Mouse (Mus musculus) layer of hippocampus, postnatal 10 days (tissue): ENCODE results near the gene E2f8. TPM values are rescaled to one million over a fixed set of nuclear protein-coding genes. Genes with fewer than 3 reads are reported as not detected.

Experiments used
- DNase-seq, 2 experiments: peaks; one replicate each; pipeline ENCODE4 v3.0.0; 2021; ENCODE audit warnings: low spot score in 2 of 2
- total RNA-seq, 2 experiments: library from RNA; stranded (reverse); gene quantifications; 2 replicates each; pipeline ENCODE4 v1.2.3; 2021

E2f8 gene
- total RNA-seq, 2 experiments from 2014 or later = 1.3 to 2.4 TPM

DNA sequence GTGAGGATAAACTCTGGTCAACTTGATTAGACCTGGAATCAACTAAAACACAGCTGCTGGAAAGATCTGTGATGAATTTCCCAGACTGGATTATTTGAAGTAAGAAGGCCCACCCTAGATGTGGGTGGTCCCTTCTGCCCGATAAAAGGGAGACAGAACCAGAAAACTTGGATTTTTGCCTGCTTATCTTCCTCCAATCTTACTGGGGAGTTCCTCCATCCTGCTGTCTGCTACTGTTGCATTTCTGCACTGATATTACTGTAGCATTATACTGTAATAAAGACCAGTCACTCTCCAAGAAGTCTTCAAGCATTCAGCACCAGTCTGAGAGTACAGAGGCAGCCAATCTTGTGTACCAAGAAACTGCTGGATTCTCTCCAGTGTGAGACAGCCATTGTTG lies 23.1 kb downstream of the E2f8 start:
- DNase-seq = no peak

DNA sequence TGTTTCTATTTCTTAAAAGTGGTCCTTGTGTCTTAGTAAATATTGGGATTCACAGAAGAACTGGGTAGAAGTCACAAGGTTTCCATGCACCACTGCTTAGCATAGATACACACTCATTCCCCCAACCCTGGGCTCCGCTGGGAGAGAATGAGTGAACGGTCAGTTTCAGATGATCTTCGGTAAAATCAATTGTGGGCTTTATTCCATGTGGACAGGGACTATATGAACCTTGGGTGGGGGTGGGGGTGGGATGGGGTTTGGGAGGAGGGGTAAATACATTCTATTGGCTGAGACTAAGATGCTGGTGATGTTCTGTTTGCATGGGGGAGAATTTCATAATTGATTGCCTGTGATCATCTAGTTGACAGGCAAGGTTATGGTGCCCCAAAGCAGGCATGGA lies 25.9 kb downstream of the E2f8 start:
- no peak for DNase-seq

DNA sequence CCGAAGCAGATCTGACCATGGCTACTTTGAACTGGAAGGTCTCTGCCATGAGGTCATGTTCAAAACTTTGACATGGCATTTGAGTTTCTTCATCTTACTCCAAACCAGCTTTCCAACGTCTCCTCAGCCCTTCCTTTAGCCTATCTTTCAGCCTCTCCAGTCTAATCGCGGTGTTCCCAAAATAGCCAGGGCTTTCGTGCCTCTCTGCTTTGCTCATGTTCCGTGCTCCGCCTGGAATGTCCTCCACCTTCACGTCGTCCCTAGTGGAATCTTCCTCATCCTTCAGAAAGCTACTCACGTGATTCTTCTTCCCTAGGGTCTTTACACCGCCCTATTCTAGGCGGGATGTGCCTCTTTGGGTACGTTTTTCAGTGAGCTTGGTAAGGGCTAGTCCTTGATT lies 27.9 kb downstream of the E2f8 start:
- no peak for DNase-seq

DNA sequence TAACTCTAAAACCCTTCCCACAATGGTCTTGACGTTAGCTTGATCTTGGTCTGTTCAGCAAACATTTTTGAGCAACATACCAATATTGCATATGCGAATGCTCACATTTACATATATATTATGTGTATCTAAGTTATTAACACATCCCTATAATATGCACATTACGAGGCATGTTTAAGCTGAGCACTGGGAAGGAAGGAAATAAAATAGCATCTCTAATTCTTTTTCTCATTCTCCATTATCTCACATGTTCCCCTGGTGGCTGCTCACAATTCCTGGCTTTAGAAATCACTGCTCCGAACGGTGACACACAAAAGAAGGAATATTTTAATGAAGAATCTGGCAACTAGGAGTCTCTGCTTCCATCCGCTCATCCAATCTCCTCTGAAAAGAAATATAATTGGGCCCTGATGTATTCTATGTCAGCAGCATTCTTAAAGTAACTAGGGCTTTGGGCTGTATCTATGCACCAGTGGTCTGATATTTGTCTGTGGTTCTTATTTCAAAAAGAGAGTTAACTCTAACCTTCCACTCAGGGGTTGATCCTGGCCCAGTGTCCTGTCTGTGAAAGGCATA lies 29.8 kb downstream of the E2f8 start:
- no peak for DNase-seq

DNA sequence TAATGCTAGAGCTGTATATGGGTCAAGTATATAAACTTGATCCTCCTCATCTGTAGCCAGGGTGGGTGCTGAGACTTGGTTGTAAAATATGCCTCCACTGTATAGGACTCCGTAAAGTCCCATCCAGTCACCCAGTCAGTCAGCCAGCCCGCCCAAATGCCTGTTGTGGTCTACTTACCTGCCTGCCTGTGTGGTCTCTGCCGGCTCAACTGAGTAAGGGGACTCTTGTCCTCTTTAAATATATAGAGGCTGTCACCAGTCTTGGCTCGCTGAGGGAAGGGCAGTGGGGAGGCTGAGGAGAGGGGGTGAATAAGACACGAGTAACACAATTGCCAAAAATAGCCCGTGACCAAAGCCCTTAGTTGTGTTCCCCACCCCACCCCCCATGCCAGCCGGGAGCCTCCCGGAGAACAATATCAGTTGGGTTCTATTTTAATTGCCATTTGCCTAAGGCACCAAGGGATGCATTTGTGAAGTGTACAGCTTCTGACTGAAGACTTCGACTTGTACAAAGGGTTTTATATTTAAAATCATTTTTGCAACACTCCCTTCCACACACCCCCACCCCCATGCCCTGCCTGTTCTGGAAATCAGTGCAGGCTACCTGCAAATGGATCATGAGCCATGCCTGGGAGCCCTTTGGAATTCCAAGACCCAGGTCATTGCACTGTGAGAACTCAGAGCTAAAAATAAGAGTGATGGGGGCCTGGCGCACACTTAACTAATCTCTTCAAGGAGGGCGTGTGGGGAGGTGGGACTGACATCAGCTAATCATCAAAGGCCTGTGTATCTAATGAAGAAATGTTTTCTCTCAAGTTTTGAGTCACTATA lies 33.4 kb downstream of the E2f8 start, which contains the start of gene Csrp3:
Gene Csrp3 (minus strand): TSS at position 214 of the 831 bp plus-strand sequence.
- no peak for DNase-seq

DNA sequence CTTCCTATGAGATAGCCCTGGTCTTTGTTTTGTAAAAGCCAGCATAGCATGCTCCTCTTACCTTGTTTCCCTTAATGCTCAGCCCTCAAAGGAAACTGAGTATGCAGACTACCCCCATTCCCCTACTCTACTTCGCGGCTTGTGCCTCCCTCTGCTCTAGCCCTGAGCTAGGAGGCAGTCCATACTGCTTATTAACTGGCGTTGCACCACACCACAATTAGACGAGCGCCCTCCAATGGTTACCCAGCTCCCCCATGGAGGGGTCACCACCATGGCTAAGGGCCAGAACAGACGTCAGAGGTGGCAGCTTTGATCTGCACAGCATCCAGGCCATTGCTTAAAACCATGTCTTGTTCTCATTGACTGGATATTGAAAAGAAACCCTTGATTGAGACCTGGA lies 34.6 kb downstream of the E2f8 start:
- no peak for DNase-seq

DNA sequence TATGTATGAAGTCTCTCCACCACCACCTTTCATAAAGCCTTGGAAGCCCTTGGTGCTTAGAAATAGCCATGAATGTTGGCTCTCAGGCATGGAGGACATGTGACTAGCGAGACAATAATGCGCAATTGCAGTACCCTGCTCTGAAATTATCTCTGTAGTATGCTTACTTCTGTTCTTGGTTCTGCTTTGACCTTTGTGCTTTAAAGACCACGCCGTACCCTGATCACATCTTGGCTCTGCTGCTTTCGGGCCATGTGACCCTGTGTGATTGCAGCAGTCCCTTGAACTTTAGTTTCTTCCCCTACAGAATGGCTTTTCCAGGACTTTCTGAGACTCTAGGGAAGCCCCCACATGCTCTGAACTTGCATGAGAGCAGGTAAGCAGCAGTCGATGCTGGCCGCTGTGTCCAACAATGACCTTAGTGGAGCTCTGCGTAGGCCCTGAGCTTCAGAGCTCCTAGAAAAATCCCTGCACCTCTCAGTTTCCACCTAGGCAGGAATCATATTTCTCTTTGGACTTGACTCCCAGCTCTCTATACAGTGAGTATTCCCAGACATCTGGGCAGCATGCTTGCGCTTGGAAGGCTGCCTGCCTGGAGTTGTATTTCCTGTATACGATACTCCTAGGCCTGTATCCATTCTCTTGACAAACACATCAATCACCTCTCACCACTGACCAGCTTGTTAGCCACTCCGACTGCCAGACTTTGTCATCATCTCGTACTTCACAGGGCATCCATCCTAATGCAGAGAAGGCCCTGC lies 36.0 kb downstream of the E2f8 start:
- no peak for DNase-seq

DNA sequence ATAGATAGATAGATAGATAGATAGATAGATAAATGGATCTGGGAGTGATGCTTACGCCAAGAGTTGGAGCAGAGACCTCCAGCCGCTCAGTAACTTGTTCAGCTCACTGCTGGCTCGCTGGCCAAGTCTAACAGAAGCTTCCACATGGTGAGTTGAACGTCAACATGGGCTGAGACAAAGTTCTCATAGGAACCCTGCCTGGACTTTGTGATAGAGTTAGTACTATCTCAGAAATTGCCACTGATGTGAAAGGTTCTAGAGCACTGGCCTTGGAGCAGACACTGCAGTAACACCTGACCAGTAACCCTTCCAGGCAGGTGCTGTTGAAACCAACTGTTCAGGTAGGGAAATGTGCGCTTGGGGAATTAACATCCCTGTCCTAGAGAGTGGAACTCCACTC lies 37.9 kb downstream of the E2f8 start:
- no peak for DNase-seq

DNA sequence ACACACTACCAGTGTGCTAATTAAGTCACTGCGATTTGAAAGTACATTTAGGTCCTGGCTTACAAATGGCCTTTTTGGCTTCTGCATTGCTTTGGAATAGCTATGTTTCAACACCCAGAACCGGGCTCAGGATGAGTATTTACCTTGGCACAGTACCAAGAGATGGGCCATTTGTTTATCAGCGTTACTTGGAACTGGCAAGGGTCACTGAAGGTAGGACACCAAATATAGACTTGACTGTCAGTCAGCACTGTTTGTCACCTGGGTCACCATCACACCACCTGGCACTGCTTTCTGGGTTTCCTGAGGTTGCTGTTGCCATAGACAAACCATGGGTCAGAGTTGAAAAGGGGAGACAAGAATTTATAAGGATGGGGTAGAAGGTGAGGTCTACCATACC lies 39.0 kb downstream of the E2f8 start:
- no peak for DNase-seq

DNA sequence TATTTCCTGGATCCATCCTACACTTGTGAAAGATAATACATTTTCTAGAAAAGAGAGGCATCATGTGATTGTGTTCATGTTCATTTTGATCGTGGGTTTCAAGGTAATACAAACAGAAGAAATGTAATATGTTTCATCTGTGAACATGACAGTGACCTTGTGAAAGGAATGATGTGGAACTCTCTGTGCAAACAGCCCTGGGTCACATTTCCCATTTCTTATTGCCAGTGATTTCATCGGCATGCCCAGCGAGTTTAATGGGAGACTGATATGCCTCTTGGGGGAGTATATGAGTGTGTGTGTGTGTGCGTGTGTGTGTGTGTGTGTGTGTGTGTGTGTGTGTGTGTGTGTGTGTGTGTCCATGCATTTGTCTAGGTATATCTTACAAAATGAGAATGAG lies 39.9 kb downstream of the E2f8 start:
- no peak for DNase-seq

DNA sequence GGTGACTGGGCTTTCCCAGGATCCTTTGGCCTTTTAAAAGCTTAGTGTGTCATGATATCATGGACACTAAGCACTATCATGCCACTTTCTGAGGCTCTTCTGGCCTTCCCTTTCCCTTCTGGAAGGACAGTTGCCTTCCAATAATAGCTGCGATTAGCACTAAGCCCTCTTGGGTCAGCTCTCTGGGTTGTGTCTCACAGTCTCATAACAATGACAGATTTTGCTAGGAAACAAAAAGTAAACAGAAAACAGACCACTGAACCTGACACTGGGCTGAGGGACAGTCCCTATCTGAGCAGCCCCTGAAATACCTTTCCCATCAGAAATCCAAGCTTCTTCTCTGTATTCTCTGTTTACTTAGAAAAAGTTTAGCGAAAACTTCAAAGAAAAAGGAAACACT lies 40.9 kb downstream of the E2f8 start:
- DNase-seq = no peak

DNA sequence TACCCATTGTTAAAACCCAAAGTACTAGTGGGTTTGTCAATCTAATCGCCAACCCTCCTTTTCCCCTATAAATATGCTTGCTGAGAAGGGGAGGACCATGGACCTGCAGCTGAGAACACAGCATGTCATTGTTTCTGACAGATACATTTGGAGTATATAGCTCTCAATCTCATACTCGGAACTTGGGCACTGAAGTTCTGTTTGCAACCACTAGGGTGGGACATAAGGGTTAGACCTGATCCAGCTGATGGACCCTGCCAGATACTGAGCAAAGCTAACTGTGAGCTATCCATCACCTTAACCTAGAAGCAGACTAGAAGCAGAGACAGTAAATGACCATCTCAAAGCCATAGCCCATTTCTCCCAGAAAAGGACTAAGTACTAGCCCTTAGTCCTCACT lies 43.0 kb downstream of the E2f8 start:
- no peak for DNase-seq

DNA sequence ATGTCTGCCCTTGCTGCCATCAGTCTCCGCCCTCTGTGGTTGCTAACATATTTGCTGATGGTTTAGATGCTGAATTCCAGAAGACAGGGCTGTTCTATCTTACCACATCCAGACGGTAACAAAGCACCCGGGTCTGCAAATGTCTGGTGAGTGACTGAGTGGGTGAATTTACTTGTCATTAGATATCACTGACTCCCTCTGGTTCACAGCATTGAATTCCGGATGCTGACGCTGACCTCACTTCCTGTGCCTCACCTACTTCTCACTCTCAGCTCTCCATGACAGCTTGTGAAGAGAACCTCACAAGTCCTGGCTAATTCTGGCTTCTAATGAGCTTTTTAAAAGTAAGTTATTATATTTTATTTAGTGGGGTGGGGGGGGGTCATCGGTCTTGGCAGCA lies 44.4 kb downstream of the E2f8 start:
- DNase-seq = no peak

DNA sequence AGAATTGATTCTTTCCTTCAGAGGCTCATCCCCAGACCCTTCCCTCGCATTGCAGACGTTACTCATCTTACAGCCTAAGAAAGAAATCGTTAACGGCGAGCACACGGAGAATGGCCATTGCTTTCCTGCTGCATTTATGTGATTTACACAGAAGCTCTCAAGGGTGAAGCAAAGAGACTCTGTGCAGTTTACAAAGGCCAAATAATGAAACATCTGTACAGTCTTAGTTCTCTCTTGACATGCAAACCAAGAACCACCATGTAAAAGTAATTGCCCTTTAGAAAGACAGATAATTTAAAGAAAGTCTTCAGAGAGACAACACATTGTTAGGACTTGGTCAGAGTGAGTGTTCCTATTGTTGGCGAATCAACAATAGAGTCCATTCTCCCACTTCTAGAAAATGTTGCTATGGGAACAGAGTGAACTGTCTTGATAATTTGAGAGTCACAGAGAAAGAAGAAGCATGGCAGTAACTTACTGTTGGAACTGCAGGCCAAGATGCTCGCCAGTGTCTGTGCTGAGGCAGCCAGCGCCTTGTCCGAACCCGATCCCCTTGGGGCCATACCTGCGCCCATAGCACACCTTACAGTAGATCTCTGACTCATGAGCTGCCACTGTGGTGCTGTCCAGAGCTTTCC lies 46.3 kb downstream of the E2f8 start:
- DNase-seq = no peak

DNA sequence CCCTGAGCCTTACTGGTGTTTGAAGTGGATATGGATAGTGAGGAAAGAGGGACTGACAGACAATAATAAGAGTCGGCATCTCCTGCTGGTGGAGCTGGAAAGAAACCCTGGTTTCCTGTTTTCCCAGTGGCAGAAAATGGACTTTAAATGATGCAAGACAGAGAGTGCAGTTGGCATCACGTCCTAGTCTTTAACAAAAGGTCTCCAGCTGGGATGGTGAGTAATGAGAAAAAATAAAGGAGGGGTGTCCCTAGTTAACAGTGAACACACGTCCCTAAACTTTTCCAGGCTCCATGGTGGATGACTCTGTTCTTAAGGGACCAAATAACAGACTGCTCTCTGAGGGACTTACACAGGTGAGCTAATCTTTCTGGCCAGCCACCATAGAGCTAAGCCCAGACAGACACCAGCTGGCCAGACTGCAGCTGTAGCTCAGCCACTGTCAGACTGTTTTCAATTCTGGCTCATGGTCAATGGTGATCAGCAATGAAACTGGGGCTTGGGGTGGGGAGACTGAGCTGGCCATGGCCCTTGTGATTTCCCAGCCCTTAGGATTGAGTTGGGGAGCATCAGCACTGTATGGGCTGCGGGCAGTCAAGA lies 46.9 kb downstream of the E2f8 start:
- DNase-seq = no peak

DNA sequence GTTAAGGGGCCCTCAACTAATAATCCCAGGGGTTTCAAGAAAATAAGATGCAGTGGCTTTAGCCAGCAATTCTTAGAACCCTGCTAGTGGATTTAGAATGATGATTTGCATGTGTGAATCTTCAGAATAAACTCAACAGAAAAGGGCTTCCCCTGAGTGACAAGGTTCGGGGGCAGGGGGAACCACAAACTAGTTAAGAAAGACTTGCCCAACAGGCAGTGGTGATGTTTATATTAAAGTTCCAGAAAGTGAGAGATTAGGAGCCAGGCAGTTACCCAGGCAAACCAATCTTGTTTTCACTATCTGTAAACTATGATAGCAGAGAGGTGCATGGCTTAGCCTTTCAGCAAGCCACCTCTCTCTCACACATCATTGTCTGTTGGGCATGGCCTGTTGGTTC lies 48.7 kb downstream of the E2f8 start:
- no peak for DNase-seq

DNA sequence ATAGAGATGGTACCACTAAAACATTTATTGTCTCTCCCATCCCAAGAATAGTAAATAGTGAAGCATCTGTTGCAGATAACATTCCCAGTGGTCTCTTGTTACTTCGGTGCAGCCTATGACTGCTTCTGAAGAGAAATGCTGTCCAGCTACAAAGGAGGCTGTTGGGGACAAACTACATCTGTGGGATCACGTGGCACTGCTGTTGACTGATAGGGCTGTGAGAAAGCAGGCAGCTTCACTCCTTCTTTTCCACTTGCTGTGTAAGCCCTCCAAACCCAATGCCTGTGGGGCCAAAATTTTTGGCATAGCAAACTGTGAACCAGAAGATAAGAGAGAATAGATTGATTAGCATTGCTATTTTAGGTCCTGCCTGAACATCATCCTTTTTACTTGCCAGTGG lies 51.0 kb downstream of the E2f8 start:
- no peak for DNase-seq

DNA sequence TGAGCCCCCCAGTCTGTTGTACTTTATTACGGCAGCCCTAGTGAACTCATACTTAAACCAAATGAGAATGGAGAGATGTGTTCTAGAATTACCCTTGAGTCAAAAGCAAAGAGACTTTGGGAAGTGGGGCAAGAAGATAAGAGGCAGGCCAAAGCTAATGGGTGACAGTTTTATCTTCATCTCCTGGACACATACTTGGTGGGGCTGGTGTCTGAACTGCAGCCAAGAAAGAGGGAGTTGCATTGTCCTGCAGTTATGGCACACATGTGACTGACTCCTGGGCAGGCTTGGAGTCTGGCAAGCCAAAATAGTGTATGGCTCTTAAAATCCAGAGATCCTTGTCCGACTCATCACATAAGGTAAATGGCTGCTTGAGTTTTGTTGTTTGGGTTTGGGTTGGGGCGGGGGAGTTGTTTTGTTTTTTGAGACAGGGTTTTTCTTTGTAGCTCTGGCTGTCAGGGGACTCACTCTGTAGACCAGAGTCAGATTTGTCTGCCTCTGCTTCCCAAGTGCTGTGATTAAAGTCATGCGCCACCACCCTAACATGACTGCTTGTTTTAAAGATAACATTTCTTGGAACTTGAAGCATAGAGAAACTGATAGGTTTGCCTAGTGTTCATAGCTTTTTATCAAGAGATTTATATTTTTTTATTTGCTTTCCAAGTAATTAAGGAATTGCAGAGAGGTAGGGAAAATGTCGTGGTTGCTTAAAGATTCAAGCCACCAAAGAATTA lies 52.1 kb downstream of the E2f8 start:
- DNase-seq = no peak

DNA sequence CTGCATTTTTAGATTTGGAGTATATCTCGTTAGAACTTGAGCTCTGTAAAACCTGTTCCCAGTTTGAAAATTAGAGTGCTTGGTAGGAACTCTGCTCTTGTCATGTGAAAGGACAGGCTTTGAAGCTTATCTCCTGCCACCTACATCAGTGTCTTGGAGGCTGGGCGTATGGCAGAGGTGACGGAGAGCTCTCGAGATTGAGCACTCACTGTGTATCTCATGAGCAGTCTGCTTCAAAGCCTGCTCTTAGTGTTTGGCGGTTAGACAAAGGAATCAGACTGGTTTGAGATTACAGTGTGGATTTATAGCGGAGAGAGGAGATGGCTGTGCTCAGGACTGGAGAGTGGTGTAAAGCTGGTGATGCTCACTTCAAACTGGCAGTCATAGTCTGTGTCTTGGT lies 56.2 kb downstream of the E2f8 start:
- DNase-seq = no peak

DNA sequence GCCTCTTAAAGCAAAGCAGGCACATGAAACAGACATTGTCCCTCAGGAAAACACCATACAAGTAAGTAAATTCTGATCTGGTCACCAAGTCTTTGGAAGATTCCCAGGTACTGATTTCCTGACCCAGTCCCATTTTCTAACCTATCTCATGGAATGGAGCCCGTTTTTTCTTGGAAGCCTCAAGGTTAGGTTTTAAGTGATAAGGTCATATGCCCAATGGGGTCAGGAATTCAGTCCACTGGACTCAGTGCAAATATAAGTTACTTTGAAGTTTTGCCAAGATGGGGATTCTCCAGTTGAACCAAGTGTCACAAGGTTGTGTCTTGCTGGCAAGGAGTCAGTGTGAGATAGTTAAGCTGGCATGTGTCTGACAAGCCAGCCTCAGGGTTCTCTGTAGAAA lies 56.7 kb downstream of the E2f8 start:
- no peak for DNase-seq

DNA sequence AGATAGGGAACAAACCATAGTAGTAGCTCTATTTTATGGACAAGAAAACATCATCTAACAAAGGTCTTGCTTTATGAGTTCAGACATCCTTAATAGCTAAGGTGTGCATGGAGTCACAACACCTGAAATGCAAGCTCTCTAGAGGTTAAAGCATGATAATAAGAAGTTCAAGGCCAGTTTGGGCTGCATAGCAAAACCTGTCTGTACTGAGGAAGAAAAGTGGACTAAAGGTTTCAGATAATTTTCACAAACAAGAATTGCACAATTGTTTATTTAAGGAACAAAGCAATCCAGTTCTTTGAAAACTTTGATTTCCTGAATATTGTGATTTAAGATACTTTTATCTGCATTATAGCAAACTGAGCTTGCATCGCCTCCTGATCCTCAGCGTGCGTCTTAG lies 57.8 kb downstream of the E2f8 start:
- DNase-seq = no peak
